Mouse (Mus musculus) frontal cortex, postnatal 10 days (tissue): ENCODE results near the gene Ptprn2.

Source experiments
- DNase-seq, 2 experiments: peaks; one replicate each; pipeline ENCODE4 v3.0.0; 2022; ENCODE audit warnings: low spot score in 2 of 2, mixed read lengths in 1 of 2

The Ptprn2 gene

DNA sequence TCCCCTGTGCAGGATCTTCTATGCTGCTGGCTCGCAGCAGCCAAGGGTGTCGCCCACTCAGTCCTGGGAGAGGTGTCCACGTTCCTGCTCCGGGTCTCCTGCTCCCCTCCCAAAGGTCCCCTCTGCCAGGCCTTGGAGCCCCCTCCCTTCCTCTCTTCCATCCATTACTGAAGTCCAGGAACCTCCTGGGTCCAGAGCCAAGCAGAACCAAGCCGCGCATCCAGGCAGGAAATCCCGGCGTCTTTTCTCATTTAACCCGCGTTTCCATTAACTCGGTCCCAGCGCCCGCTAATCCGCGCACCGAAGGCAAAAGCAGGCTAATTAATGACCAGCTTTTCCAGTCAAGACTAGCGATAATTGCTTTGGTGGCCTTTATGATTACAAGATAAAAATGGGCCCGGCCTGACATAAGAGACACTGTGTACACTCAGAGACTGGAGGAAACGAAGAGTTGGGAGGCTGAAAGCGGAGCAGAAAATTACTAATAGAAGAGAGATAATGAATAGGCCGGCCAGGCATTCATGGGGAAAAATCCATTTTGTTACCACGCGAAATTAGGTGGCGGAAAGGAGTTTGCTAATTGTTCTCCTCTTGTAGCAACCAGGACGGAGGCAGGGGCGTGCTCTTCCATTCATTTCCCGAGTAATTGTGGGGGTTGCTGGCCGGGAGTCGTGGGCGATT is 674.8 kb downstream of the Ptprn2 start:
- no peak for DNase-seq

GRCm38 (mm10) chr12:117162180-117162579 is 676.7 kb downstream of the Ptprn2 start:
- no peak for DNase-seq

GRCm38 (mm10) chr12:117163789-117164188 is 678.3 kb downstream of the Ptprn2 start:
- DNase-seq: no peak

DNA sequence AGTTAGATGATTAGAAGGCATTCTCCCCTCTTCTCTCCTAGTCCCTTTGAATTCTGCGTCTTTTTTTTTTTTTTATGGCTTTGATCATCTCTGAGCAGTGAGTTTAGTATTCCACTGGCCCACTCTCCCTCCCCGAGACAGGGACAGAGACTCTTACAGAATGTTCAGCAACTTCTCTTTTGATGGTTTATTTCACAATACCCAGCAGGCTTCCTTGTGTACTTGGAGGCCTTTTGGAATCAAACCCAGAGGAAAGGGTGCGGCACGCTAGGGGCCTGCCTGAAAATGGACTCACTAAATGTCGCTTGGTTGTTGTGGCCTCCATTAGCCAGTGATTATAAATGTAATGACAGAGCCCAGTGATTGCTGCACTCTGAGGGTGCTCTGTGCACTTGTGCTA is 680.7 kb downstream of the Ptprn2 start:
- DNase-seq: no peak

GRCm38 (mm10) chr12:117169670-117170069 is 684.1 kb downstream of the Ptprn2 start:
- DNase-seq: no peak

- DNase-seq: no peak
Measured at GRCm38 (mm10) chr12:117172529-117172884, 687.0 kb downstream of the Ptprn2 start.

GRCm38 (mm10) chr12:117172885-117173529 is 687.5 kb downstream of the Ptprn2 start:
- no peak for DNase-seq

- no peak for DNase-seq
Measured at GRCm38 (mm10) chr12:117174189-117174588, 688.7 kb downstream of the Ptprn2 start.

- DNase-seq: no peak
Measured at GRCm38 (mm10) chr12:117175072-117175681, 689.7 kb downstream of the Ptprn2 start.

GRCm38 (mm10) chr12:117176259-117176823 is 690.8 kb downstream of the Ptprn2 start:
- no peak for DNase-seq

DNA sequence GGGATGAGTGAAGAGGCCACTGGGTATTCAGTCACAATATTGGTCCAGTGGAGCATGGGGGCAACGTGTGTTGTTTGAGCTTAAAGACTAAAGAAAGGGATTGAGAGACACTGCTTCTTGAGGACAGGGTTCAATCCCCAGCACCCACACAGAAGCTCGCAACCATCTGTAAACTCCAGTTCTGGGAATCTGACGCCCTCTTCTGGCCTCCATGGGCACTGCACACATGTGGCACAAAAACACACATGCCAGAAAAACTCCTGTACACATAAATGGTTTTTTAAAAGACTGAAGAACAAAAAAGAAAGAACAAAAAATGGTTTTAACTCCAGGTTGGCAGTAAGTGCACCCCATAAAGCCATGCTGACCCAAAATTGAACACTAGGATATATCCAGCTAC is 701.6 kb downstream of the Ptprn2 start:
- no peak for DNase-seq

DNA sequence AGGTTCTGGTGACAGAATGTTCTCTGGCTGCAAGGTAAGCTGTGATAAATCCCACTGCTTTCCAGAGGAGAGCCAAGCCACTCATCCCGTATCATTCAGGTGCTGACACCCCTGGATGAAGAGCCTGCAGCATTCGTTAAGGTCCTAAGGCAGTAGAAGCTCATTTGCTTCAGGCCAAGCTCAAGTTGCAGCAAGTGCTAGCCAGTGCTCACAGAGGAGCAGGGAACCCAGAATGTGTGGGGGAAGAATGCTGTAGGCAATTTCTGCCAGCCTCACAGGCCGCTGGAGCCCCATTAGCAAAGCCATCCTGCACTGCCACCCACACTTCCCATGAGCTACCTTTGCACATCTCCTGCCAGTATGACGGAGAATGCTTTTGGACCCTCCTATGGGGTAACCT is 706.5 kb downstream of the Ptprn2 start:
- DNase-seq: no peak

DNA sequence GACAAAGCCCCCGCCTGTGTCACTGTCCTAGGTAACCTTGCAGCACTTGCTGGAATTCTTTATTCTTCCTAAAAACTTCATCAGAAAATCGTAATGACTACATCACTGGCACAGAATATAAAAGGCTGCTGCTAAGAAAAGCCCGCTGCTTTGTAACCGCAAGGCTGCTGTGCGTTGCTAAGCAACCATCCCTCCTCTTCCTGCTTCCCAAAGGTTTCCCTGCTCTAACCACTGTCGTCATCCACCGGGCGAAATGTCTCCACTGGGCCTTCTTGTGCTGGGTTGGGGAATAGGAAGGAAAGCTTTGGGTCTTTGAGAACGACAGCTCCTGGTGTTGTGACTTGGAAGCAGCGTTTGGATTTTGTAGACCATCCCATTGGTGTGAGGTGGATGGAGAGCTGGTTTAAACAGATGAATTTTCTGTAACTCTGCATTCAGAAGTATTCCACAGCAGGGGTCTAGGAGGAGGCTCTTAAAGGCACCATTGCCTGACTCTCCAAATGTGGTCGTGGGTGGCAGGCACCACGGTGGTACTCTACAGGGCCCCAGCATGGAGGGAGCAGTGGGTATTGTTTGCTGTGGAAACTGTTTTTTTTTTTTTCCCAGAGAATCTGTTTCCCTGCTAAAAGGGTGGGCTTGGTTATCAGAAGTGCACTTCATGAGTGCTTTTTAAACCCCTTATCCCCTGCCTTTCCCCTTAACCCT is 711.4 kb downstream of the Ptprn2 start:
- DNase-seq: peak; percentile 68 to 73

GRCm38 (mm10) chr12:117198093-117198492 is 712.6 kb downstream of the Ptprn2 start:
- no peak for DNase-seq

DNA sequence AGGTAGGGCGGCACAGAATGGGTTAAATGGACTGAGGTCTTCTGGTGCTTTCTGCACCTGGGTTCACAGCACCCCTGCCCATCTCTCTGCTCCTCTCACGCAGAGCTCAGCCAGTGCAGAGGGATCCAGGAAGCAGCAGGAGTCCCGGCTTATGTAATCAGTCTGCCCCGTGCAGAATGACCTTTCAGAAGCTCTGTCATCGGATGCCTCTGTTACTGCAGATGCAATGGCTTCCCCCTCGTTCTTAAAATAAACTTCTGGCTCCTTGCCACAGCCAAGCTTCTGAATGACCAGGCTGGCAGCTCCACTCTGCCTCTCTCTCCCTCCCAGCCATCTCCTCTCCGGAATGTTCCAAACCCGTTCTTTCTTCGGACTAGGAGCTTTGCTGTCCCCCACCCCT is 714.6 kb downstream of the Ptprn2 start:
- peak; percentile 50 to 60 for DNase-seq

DNA sequence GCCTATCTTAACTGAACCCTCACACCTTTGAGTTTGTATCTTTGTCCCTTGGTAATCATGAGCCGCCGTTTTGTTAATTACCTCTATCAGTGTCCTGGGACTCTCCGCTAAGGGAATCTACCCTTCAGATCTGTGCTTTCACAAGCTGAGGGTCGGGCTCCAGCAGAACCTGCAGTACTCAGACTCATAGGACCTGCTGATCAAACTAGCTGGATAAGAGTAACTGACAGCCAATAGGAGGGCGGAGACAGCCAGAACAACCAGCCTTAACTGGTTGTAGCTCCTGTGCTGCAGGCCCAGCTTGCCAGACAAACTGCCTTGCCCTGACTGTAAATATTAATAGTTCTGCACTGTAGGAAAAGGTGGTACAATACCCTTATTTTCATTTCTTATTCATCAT is 715.1 kb downstream of the Ptprn2 start:
- DNase-seq: no peak

- no peak for DNase-seq
Measured at GRCm38 (mm10) chr12:117203506-117203905, 718.0 kb downstream of the Ptprn2 start.

- no peak for DNase-seq
Measured at GRCm38 (mm10) chr12:117204905-117205304, 719.4 kb downstream of the Ptprn2 start.

DNA sequence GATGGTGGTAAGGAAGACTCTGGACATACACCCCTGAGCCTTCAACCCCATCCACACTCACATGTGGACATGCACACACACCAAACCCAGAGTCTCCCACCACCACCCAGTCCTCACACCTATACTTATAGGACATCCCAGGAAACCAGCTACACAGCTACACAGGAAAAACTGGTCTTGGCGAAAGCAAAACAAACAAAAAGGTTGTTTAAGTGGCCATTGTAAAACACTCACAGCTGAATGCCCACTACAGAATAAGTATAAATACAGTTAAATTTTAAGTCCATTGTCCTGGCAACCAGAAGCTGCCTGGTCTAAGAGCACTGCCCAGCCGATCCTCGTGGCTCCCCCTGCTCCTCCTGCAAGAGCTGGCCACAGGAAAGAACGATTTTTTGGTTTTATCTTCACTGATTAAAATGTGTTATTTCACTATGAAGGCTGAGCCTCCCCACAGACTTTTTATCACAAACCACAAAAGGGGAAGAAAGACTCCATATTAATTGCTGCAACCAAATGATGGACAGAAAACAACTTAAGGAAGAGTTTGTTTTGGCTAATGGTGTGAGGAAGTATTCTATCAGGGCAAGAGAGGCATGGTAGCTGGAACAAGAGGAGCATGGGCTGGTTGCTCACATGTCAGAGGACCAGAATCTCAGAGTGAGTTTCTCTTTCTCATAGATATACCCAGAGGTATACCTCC is 722.1 kb downstream of the Ptprn2 start:
- no peak for DNase-seq

- DNase-seq: no peak
Measured at GRCm38 (mm10) chr12:117210467-117210866, 724.9 kb downstream of the Ptprn2 start.

GRCm38 (mm10) chr12:117213531-117213930 is 728.0 kb downstream of the Ptprn2 start:
- no peak for DNase-seq

DNA sequence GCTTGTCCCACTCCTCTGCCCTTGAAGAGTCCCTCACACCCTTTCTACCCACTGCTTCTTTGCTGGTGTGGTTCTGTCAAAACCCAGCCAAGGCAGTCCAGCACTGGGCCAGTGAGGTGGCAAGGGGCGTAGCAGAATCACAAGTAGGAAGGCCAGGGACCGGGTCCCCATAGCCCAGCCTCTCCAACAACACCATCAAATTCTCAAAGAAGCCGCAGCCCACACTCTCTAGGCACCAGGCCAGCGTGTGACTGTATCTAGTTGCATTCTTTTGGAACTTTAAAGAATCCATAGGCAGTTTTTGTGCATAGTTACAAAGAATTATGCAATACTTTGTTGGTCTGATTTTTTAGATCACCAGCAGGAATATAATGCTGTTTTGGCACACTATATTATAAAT is 728.8 kb downstream of the Ptprn2 start:
- DNase-seq: peak in 1 of 2 experiments; percentile 30
